Mouse (Mus musculus) liver, postnatal 0 days (tissue): ENCODE measurements around the gene Gm49711. TPM values are rescaled to one million over a fixed set of nuclear protein-coding genes. Genes with fewer than 3 reads are reported as not detected.

ENCODE experiments used
- ATAC-seq: fragments of 200-750 bp; cut with Nextera tagmentation; 2 replicates; pipeline ENCODE4 v1.8.0; 2017; ENCODE audit warnings: mild to moderate bottlenecking, moderate library complexity
- DNase-seq: peaks from one replicate; pipeline ENCODE4 v3.0.0-alpha.2; 2016
- H3K27ac ChIP-seq: fragments of 300-500 bp; sonication (generic); 2 replicates; pipeline ENCODE4 v1.5.1; 2014; ENCODE audit warnings: antibody characterized with exemption, moderate library complexity, mild to moderate bottlenecking, low read depth
- H3K27me3 ChIP-seq: fragments of 300-500 bp; sonication (generic); 2 replicates; pipeline ENCODE4 v1.6.1; 2014; ENCODE audit warnings: low read length, control low read depth, mixed read lengths; ENCODE audit not compliant: insufficient read depth
- H3K36me3 ChIP-seq: fragments of 300-500 bp; sonication (generic); replicated peaks from 2 replicates; pipeline ENCODE4 v1.6.1; 2014; ENCODE audit warnings: mild to moderate bottlenecking, control low read depth, low read length, moderate library complexity, mixed read lengths; ENCODE audit not compliant: insufficient read depth
- H3K4me1 ChIP-seq: fragments of 300-500 bp; sonication (generic); 2 replicates; pipeline ENCODE4 v1.6.1; 2014; ENCODE audit warnings: antibody characterized with exemption, mild to moderate bottlenecking, control low read depth; ENCODE audit not compliant: insufficient read depth
- H3K4me2 ChIP-seq: fragments of 300-500 bp; sonication (generic); 2 replicates; pipeline ENCODE4 v1.6.1; 2014; ENCODE audit warnings: low read depth, mild to moderate bottlenecking, low read length, moderate library complexity, mixed read lengths
- H3K4me3 ChIP-seq: fragments of 300-500 bp; sonication (generic); 2 replicates; pipeline ENCODE4 v1.5.1; 2014; ENCODE audit warnings: low read depth, low read length
- H3K9ac ChIP-seq: fragments of 300-500 bp; sonication (generic); replicated peaks from 2 replicates; pipeline ENCODE4 v1.6.1; 2014; ENCODE audit warnings: mild to moderate bottlenecking, moderate library complexity
- H3K9me3 ChIP-seq: fragments of 300-500 bp; sonication (generic); 2 replicates; pipeline ENCODE4 v1.6.1; 2016; ENCODE audit warnings: mild to moderate bottlenecking, control low read depth, low read length, mixed read lengths
- CTCF ChIP-seq: sonication (generic); IDR thresholded peaks from 2 replicates; pipeline ENCODE4 v1.5.1; 2016; ENCODE audit warnings: antibody characterized with exemption, low read depth
- EP300 ChIP-seq: IDR thresholded peaks from 2 replicates; pipeline ENCODE4 v1.6.1; 2016; ENCODE audit warnings: antibody characterized with exemption, low read depth, mild to moderate bottlenecking
- WGBS: fragments of 180-500 bp; shearing (Covaris S2); extraction: QIAGEN DNeasy Blood & Tissue Kit; methylation state at CpG from one replicate; pipeline ENCODE4 v1.1.7; 2014; ENCODE audit not compliant: insufficient replicate concordance; 5-methylcytosine and 5-hydroxymethylcytosine counted together
- polyA plus RNA-seq: library from polyadenylated mRNA; unstranded; fragments of >200 nt; fragmentation: Nextera tagmentation; extraction: Ambion mirVana; gene quantifications from 2 replicates; pipeline ENCODE4 v1.2.1, GENCODE M21; 2015

Gene Gm49711
- polyA plus RNA-seq, 1 experiment from 2014 or later: not detected

DNA sequence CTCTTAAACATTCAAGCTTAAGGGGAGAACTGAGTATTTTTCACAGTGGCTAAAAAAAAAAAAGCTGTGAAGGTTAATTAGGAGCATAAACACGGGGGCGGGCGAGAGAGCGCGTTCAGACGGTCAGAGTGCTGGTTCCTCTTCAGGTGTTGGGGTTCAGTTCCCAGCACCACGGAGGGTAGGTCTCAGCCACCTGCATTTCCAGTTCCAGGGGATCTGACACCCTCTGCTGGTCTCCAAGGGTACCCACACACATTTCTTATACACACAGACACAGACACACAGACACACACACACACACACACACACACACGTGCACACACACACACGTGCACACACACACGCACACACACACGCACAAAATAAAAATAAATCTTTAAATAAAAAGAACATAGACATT lies 18.1 kb upstream of the Gm49711 start:
- Histone ChIP-seq H3K9ac (no peak overlapping the region), H3K9me3 (no peaks in the 10 kb centered on the region), H3K4me3 (no peak overlapping the region), H3K27me3 (no peaks in the 10 kb centered on the region), H3K36me3 (no peaks in the 10 kb centered on the region), H3K27ac (no peak overlapping the region), H3K4me1 (peaks cover 2% of the 10 kb centered on the region; the same call in 1 of the 2 replicates), H3K4me2 (no peak overlapping the region)
- DNase-seq (no peak), ATAC-seq (no peak)
- WGBS: 91% methylated on average over 11 of the region's 11 CpGs
- TF ChIP-seq CTCF (no peak), EP300 (no peak)

DNA sequence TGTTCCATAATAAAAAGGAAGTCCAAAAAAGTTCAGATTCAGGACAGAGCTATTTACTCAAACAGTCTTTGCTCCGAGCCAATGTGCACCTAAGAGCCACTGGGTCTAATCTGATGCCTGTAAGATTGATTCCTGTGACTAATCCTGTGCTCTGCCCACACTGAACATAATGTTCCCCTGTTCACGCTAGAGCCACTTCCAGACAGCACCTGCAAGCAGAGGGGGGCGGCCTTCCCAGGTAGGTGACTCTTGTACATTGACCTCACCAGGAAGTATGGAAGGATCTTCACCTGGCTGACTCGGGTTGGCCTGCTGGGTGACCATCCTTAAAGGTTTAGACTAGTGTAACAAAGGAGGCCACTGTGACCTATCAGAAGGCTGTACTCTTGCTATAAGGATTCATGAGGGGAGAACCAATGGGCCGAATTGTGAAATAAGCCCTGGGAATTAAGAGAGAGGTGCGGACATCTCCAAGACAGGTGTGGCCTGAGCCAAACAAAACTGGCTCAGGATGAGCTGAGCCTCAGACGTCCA lies 6.3 kb upstream of the Gm49711 start:
- no peaks in the 10 kb centered on the region for H3K36me3 ChIP-seq
- no peaks in the 10 kb centered on the region for H3K4me1 ChIP-seq
- H3K4me2 ChIP-seq: no peak overlapping the region
- no peaks in the 10 kb centered on the region for H3K9me3 ChIP-seq
- no peak overlapping the region for H3K4me3 ChIP-seq
- 71% methylated on average over 7 of the region's 7 CpGs for WGBS
- no peak overlapping the region for H3K27ac ChIP-seq
- no peaks in the 10 kb centered on the region for H3K27me3 ChIP-seq
- ATAC-seq: no peak
- no peak for DNase-seq
- H3K9ac ChIP-seq: no peak overlapping the region
- no peak for TF ChIP-seq CTCF

DNA sequence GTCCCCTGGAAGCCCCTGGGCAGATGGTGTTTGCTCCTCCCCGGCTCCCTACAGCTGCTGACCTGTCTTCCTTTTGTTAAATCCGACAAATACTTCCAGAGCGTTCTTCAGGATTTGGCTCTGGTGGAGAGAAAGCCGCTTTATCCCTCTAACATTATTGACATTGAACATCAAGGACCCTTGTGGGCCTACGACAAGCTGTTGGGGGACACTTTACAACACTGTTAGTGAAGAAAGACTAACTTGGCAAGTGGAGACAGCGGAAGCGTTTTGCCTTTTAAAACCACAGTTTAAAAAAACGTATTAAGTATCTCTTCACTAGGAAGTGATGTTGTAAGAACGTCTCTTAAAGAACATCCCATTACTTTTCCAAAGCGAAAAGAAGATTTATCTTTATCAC lies 5.5 kb upstream of the Gm49711 start:
- Histone ChIP-seq H3K9ac (no peak overlapping the region), H3K4me1 (0 out of 2 replicates have a peak, but pooled peaks cover 2% of the 10 kb centered on the region), H3K36me3 (no peaks in the 10 kb centered on the region), H3K9me3 (no peaks in the 10 kb centered on the region), H3K4me2 (no peak overlapping the region), H3K27me3 (no peaks in the 10 kb centered on the region), H3K4me3 (no peak overlapping the region), H3K27ac (no peak overlapping the region)
- DNase-seq (no peak), ATAC-seq (no peak)
- WGBS: 73% methylated on average over 10 of the region's 10 CpGs
- TF ChIP-seq CTCF (no peak), EP300 (no peak)

DNA sequence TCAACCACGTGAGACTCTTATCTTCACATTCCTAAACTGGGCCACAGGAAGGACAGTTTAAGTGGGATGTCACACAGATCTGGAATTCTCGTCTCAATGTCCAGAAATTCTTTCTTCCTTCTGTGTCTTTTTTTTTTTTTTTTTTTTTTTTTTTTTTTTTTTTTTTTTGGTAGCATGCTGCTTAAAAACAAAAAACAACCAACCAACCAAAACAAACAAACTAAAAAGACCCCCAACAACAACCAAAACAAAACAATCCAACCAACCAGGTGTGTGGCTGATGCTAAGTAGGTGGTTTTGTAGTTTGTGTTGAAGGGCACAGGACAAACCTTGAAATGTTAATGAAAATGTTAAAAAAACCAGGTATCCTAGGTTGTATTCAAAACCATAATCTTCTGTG lies 1.4 kb upstream of the Gm49711 start:
- Histone ChIP-seq H3K27me3 (0 out of 2 replicates have a peak, but pooled peaks cover 2% of the 10 kb centered on the region), H3K4me3 (no peak overlapping the region), H3K4me2 (no peak overlapping the region), H3K4me1 (peaks cover 17% of the 10 kb centered on the region; the same call in 1 of the 2 replicates), H3K36me3 (no peaks in the 10 kb centered on the region; the same call in none of the 2 replicates), H3K9me3 (no peaks in the 10 kb centered on the region), H3K27ac (no peak overlapping the region), H3K9ac (no peak overlapping the region)
- WGBS: 49% methylated on average over 2 of the region's 2 CpGs
- ATAC-seq (no peak), DNase-seq (no peak)
- TF ChIP-seq CTCF (no peak), EP300 (no peak)

DNA sequence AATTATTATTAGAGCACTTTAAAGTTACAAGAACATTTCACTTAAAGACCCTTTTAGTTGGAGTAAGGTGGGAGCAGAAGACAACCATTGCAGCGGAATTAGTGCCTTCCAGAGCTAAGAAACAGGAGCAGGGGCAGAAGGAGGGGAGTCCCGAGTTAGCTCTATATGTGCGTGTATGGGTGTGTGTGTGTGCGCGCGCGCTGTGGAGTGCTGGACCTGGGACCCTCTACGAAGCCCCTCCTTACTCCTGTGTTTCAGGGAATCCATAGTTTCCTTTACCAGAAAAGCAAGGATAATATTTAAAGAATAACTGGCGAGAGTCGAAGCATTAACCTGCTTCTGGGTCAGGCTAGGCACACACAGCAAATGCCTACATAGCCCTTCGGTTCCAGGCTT lies 662 bp upstream of the Gm49711 start:
- WGBS: 5% methylated on average over 11 of the region's 11 CpGs
- peaks cover 3% of the 10 kb centered on the region for H3K36me3 ChIP-seq
- peak overlapping the region; percentile 74 for H3K4me3 ChIP-seq
- peak overlapping the region; percentile 77 for H3K9ac ChIP-seq
- H3K9me3 ChIP-seq: no peaks in the 10 kb centered on the region
- peaks cover 17% of the 10 kb centered on the region; the same call in 1 of the 2 replicates for H3K4me1 ChIP-seq
- DNase-seq (no peak), ATAC-seq (no peak)
- TF ChIP-seq EP300: no peak
- no peak for TF ChIP-seq CTCF
- peak overlapping the region; percentile 78; the same call in 1 of the 2 replicates for H3K27ac ChIP-seq
- H3K27me3 ChIP-seq: 0 out of 2 replicates have a peak, but pooled peaks cover 2% of the 10 kb centered on the region
- peak overlapping the region; percentile 95 for H3K4me2 ChIP-seq

DNA sequence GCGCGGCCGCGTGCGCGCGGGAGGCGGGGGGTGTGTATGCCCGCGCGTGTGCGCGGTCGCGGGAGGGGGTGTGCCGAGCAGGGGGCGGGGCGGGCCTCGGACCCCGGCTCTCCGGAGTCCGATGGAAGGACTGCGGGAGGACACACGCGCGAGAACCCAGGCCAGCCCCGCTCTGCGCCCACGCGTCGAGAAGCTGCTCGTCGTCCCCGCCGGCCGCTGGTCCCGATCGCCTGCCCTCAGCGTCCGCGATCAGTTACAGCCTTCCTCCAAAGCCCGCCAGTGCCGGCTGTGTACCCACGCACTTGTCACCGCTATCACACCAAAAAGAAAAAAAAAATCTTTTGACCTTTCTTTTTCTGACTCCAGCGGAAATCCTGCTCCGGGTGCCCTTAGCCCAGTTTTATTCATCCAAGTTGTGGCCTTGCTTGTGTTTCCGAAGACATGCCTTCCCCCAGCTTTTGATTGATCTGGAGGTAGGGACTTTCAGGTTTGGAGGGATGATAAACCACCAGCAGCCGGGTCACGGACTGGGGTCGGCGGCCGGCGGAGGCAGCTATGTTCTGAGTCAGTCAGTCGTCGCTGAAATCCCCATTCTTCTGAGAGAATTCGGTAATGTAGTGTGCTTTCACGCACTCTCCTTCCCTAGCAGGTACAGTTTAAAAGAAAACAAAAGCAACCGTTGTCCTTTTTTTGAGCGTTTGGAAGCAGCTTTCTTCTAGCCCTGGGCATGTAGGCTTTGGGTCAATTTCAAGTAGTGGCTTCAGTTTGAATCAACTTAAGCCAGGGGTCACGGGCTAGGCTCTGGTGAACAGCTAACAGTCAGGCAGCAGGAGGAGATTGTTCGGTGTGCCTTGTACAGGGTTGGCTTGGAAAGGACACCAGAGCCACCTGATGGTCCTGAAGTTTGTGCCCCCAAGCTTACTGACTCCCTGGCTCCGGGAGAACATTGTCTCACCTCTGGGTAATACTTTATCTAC lies 816 bp downstream of the Gm49711 start:
- Histone ChIP-seq H3K36me3 (peaks cover 6% of the 10 kb centered on the region), H3K9me3 (no peaks in the 10 kb centered on the region), H3K9ac (peak overlapping the region; percentile 77), H3K27me3 (0 out of 2 replicates have a peak, but pooled peaks cover 2% of the 10 kb centered on the region), H3K4me3 (peak overlapping the region; percentile 74), H3K4me1 (peaks cover 17% of the 10 kb centered on the region; the same call in 1 of the 2 replicates), H3K4me2 (peak overlapping the region; percentile 95), H3K27ac (peak overlapping the region; percentile 69)
- no peak; the same call in 1 of the 2 replicates for ATAC-seq
- TF ChIP-seq EP300 (no peak), CTCF (no peak)
- DNase-seq: peak; percentile 20
- WGBS: 8% methylated on average over 42 of the region's 63 CpGs
